Mouse (Mus musculus): ENCODE measurements around the gene Tfpi.

DNA sequence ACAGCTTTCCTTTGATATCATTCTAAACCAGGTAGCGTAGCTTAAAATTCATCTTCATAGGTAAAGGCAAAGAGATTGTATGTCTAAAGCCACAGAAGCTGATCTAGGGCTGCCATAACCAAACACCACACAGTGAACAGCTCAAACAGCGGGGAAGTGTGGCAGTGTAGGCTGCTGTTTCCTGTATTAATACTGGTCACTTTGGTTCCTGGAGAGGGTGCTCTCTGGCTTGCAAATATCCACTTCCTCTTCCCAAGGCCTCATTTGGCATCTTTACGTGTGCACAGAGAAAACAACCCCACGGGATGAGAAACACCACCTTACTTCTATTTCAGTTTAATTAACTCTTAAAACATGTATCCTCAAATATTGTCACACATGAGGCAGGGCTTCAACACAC is 9.2 kb downstream of the Tfpi start:
- TF ChIP-seq POLR2A (IDR thresholded peaks at IDR 0.05; ENCODE audit: extremely low read depth, insufficient read depth, low read length) (no peak), CTCF (IDR thresholded peaks at IDR 0.05; ENCODE audit: extremely low read depth, insufficient read depth, low read length) (no peak)

Data from cortical plate, adult 2 months (tissue).